Mouse (Mus musculus) layer of hippocampus, postnatal 10 days (tissue): ENCODE data around the gene Lrrc15. TPM values are rescaled to one million over a fixed set of nuclear protein-coding genes. Genes with fewer than 3 reads are reported as not detected.

Source experiments
- DNase-seq, 2 experiments: peaks; one replicate each; pipeline ENCODE4 v3.0.0; 2021; ENCODE audit warnings: low spot score in 2 of 2
- total RNA-seq, 2 experiments: library from RNA; stranded (reverse); gene quantifications; 2 replicates each; pipeline ENCODE4 v1.2.3; 2021

Gene Lrrc15
- total RNA-seq, 2 experiments from 2014 or later, result 0.13 to 0.16 TPM

- no peak for DNase-seq
These were observed 4.7 kb downstream of the Lrrc15 start for GRCm38 (mm10) chr16:30278406-30278805.

GRCm38 (mm10) chr16:30275558-30276340 is 7.3 kb downstream of the Lrrc15 start:
- DNase-seq, result no peak

GRCm38 (mm10) chr16:30273065-30273464 is 10.0 kb downstream of the Lrrc15 start:
- no peak for DNase-seq

GRCm38 (mm10) chr16:30271941-30272595 is 11.0 kb downstream of the Lrrc15 start:
- DNase-seq, result peak in 1 of 2 experiments; percentile 25

GRCm38 (mm10) chr16:30271223-30271761 is 11.8 kb downstream of the Lrrc15 start:
- no peak for DNase-seq

GRCm38 (mm10) chr16:30267359-30267758 is 15.7 kb downstream of the Lrrc15 start, which contains the start of gene Cpn2:
Gene Cpn2, minus strand, starts transcription at chr16:30267499.
- no peak for DNase-seq

- no peak for DNase-seq
These were observed 16.5 kb downstream of the Lrrc15 start for GRCm38 (mm10) chr16:30266561-30266960.

GRCm38 (mm10) chr16:30265611-30266010 is 17.4 kb downstream of the Lrrc15 start:
- DNase-seq, result no peak

GRCm38 (mm10) chr16:30263156-30263555 is 19.9 kb downstream of the Lrrc15 start:
- DNase-seq, result no peak

GRCm38 (mm10) chr16:30262664-30263063 is 20.4 kb downstream of the Lrrc15 start:
- peak; percentile 72 to 81 for DNase-seq

- DNase-seq, result no peak
These were observed 20.9 kb downstream of the Lrrc15 start for GRCm38 (mm10) chr16:30262157-30262556.

GRCm38 (mm10) chr16:30261341-30261740 is 21.7 kb downstream of the Lrrc15 start:
- DNase-seq, result no peak

- no peak for DNase-seq
These were observed 22.9 kb downstream of the Lrrc15 start for GRCm38 (mm10) chr16:30260012-30260635.

- no peak for DNase-seq
These were observed 23.6 kb downstream of the Lrrc15 start for GRCm38 (mm10) chr16:30259444-30259843.

- DNase-seq, result no peak
These were observed 24.6 kb downstream of the Lrrc15 start for GRCm38 (mm10) chr16:30258441-30258840.

- DNase-seq, result no peak
These were observed 25.3 kb downstream of the Lrrc15 start for GRCm38 (mm10) chr16:30257718-30258117.

- no peak for DNase-seq
These were observed 28.0 kb downstream of the Lrrc15 start for GRCm38 (mm10) chr16:30255061-30255460.

GRCm38 (mm10) chr16:30253900-30254299 is 29.2 kb downstream of the Lrrc15 start:
- no peak for DNase-seq

GRCm38 (mm10) chr16:30253374-30253773 is 29.7 kb downstream of the Lrrc15 start:
- DNase-seq, result no peak

- DNase-seq, result peak; percentile 76 to 84
These were observed 31.0 kb downstream of the Lrrc15 start for GRCm38 (mm10) chr16:30252003-30252418.

GRCm38 (mm10) chr16:30244037-30244700 is 38.9 kb downstream of the Lrrc15 start:
- no peak for DNase-seq
